Mouse (Mus musculus) heart, postnatal 0 days (tissue): ENCODE measurements around the gene Met. TPM values are rescaled to one million over a fixed set of nuclear protein-coding genes. Genes with fewer than 3 reads are reported as not detected.

Experiments used
- ATAC-seq: fragments of 200-750 bp; cut with Nextera tagmentation; 2 replicates; pipeline ENCODE4 v1.8.0; 2017; ENCODE audit warnings: low read depth, moderate number of reproducible peaks, moderate library complexity; ENCODE audit not compliant: insufficient read depth
- DNase-seq: peaks from one replicate; pipeline ENCODE4 v3.0.0-alpha.2; 2016; ENCODE audit warnings: low spot score
- H3K27ac ChIP-seq: fragments of 300-500 bp; sonication (generic); 2 replicates; pipeline ENCODE4 v1.5.1; 2014; ENCODE audit warnings: low read depth, mild to moderate bottlenecking
- H3K27me3 ChIP-seq: fragments of 300-500 bp; sonication (generic); 2 replicates; pipeline ENCODE4 v1.6.1; 2014; ENCODE audit warnings: low read length, mixed read lengths; ENCODE audit not compliant: control insufficient read depth, insufficient read depth
- H3K36me3 ChIP-seq: fragments of 300-500 bp; sonication (generic); replicated peaks from 2 replicates; pipeline ENCODE4 v1.6.1; 2014; ENCODE audit warnings: low read length, mixed read lengths; ENCODE audit not compliant: control insufficient read depth, insufficient read depth
- H3K4me1 ChIP-seq: fragments of 300-500 bp; sonication (generic); 2 replicates; pipeline ENCODE4 v1.6.1; 2014; ENCODE audit warnings: antibody characterized with exemption; ENCODE audit not compliant: control insufficient read depth, insufficient read depth
- H3K4me2 ChIP-seq: fragments of 300-500 bp; sonication (generic); 2 replicates; pipeline ENCODE4 v1.6.1; 2014; ENCODE audit warnings: low read depth, mild to moderate bottlenecking, low read length, moderate library complexity
- H3K4me3 ChIP-seq: fragments of 300-500 bp; sonication (generic); 2 replicates; pipeline ENCODE4 v1.5.1; 2014; ENCODE audit warnings: low read depth, low read length
- H3K9ac ChIP-seq: fragments of 300-500 bp; sonication (generic); replicated peaks from 2 replicates; pipeline ENCODE4 v1.6.1; 2014; ENCODE audit warnings: low read depth, low read length, mixed read lengths
- H3K9me3 ChIP-seq: fragments of 300-500 bp; sonication (generic); replicated peaks from 2 replicates; pipeline ENCODE4 v1.6.1; 2016; ENCODE audit warnings: low read length; ENCODE audit not compliant: control insufficient read depth
- CTCF ChIP-seq: IDR thresholded peaks from 2 replicates; pipeline ENCODE4 v1.5.1; 2016; ENCODE audit warnings: antibody characterized with exemption, control low read depth, low read depth
- EP300 ChIP-seq: IDR thresholded peaks from 2 replicates; pipeline ENCODE4 v1.6.1; 2016; ENCODE audit warnings: antibody characterized with exemption, low read depth
- WGBS: fragments of 180-500 bp; shearing (Covaris S2); extraction: QIAGEN DNeasy Blood & Tissue Kit; methylation state at CpG from one replicate; pipeline ENCODE4 v1.1.7; 2014; 5-methylcytosine and 5-hydroxymethylcytosine counted together
- polyA plus RNA-seq: library from polyadenylated mRNA; unstranded; fragments of >200 nt; fragmentation: Nextera tagmentation; extraction: Ambion mirVana; gene quantifications from 2 replicates; pipeline ENCODE4 v1.2.1, GENCODE M21; 2015
- total RNA-seq: library from RNA; depleted of rRNA; stranded (reverse); fragments of >200 nt; gene quantifications from 2 replicates; pipeline ENCODE4 v1.2.3, GENCODE M21; 2014; ENCODE audit warnings: low replicate concordance

Met gene
- total and polyA plus RNA-seq, 2 experiments from 2014 or later = 0.61 to 2.7 TPM

GRCm38 (mm10) chr6:17595712-17596462, 132.3 kb downstream of the Met start:
- no peaks in the 10 kb centered on the region for H3K27me3 ChIP-seq
- no peak overlapping the region for H3K4me2 ChIP-seq
- no peak overlapping the region for H3K4me3 ChIP-seq
- ATAC-seq (no peak), DNase-seq (no peak)
- H3K9me3 ChIP-seq = peaks cover 10% of the 10 kb centered on the region
- WGBS = 69% methylated on average over 11 of the region's 11 CpGs
- H3K36me3 ChIP-seq = no peaks in the 10 kb centered on the region
- no peaks in the 10 kb centered on the region for H3K4me1 ChIP-seq
- no peak overlapping the region for H3K27ac ChIP-seq
- no peak overlapping the region for H3K9ac ChIP-seq
- no peak for TF ChIP-seq CTCF
- TF ChIP-seq EP300 = no peak

GRCm38 (mm10) chr6:17599373-17599772, 135.8 kb downstream of the Met start:
- no peak for ATAC-seq
- Histone ChIP-seq H3K36me3 (no peaks in the 10 kb centered on the region), H3K4me1 (no peaks in the 10 kb centered on the region), H3K9ac (no peak overlapping the region), H3K4me2 (no peak overlapping the region), H3K9me3 (no peaks in the 10 kb centered on the region; the same call in 1 of the 2 replicates), H3K27ac (no peak overlapping the region), H3K27me3 (no peaks in the 10 kb centered on the region), H3K4me3 (no peak overlapping the region)
- TF ChIP-seq CTCF = no peak
- no peak for DNase-seq
- WGBS = 78% methylated on average over 5 of the region's 5 CpGs

GRCm38 (mm10) chr6:17601526-17601925, 137.9 kb downstream of the Met start:
- DNase-seq (no peak), ATAC-seq (no peak)
- H3K27me3 ChIP-seq = no peaks in the 10 kb centered on the region
- TF ChIP-seq CTCF = no peak
- H3K4me2 ChIP-seq = no peak overlapping the region
- no peak overlapping the region for H3K4me3 ChIP-seq
- no peaks in the 10 kb centered on the region for H3K36me3 ChIP-seq
- H3K4me1 ChIP-seq = no peaks in the 10 kb centered on the region
- no peak overlapping the region for H3K27ac ChIP-seq
- 29% methylated on average over 2 of the region's 2 CpGs for WGBS
- H3K9me3 ChIP-seq = no peaks in the 10 kb centered on the region
- no peak overlapping the region for H3K9ac ChIP-seq

DNA sequence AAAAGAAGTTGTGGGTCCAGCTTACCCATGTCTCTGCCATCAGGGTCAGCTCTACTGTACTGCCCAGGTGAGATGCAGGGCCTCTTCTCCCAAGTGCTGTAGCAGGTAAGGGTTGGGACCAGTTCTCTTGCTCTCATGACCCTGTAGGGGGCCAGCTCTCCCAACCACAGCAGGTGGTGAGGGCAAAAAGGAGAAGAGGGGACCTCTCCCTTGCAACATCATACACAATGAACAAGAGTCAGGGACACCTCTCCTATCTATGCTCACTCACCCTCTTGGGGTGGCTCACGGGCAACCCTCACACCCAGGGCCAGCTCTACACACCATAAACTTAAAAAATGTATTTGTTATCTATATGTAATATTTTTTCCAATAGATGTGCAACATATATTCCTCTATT, 143.3 kb downstream of the Met start:
- Histone ChIP-seq H3K4me1 (no peaks in the 10 kb centered on the region), H3K9ac (no peak overlapping the region), H3K4me2 (no peak overlapping the region), H3K4me3 (no peak overlapping the region), H3K9me3 (no peaks in the 10 kb centered on the region), H3K36me3 (no peaks in the 10 kb centered on the region), H3K27ac (no peak overlapping the region), H3K27me3 (no peaks in the 10 kb centered on the region)
- WGBS = 85% methylated on average over 1 of the region's 1 CpGs
- no peak for ATAC-seq
- DNase-seq = no peak
- TF ChIP-seq EP300 (no peak), CTCF (no peak)

DNA sequence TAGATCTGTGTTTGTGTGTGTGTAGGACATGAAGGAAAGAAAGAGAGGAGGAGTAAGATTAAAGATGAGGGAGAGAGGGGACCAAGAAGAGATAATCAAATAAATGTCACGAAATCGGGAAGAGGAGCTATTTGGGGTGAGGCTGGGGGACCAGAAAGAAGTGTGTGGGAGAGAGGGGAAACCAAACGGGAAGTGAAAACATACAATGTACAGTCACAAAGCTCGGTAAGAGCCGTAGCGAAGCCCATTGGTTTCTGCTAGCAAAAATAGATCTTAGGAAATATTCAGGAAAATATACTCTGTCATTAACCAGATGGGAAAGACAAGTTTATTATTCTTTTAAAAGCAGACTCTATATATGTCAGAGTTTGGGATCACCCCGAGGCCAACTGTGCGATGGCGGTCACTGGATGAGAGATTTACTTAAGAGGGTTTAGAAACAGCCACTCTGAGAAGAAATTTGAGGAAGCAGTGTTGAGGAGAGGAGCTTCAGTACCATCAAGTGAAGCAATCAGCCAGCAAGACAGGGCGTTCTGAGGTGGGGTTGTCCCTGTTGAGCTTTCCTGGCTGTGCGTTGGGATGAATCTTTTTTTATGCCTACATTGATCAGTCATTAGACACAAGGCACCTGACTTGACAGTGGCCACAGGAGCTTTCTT, 147.9 kb downstream of the Met start:
- Histone ChIP-seq H3K4me1 (no peaks in the 10 kb centered on the region), H3K9me3 (no peaks in the 10 kb centered on the region), H3K27ac (no peak overlapping the region), H3K4me3 (no peak overlapping the region), H3K9ac (no peak overlapping the region), H3K27me3 (no peaks in the 10 kb centered on the region), H3K36me3 (no peaks in the 10 kb centered on the region), H3K4me2 (no peak overlapping the region)
- WGBS = 78% methylated on average over 11 of the region's 11 CpGs
- no peak for TF ChIP-seq EP300
- TF ChIP-seq CTCF = no peak
- no peak for DNase-seq
- ATAC-seq = no peak
